Mouse (Mus musculus) neural tube, embryonic 10.5 days (tissue): Measurements from ENCODE around the gene Hdc.
A peak's percentile ranks its signal among the peaks of the same experiment; 100 is the strongest.

ENCODE experiments used
- DNase-seq: peaks from one replicate; pipeline ENCODE4 v3.0.0-alpha.2; 2017; ENCODE audit warnings: low spot score; ENCODE audit errors: extremely low spot score

The Hdc gene

DNA sequence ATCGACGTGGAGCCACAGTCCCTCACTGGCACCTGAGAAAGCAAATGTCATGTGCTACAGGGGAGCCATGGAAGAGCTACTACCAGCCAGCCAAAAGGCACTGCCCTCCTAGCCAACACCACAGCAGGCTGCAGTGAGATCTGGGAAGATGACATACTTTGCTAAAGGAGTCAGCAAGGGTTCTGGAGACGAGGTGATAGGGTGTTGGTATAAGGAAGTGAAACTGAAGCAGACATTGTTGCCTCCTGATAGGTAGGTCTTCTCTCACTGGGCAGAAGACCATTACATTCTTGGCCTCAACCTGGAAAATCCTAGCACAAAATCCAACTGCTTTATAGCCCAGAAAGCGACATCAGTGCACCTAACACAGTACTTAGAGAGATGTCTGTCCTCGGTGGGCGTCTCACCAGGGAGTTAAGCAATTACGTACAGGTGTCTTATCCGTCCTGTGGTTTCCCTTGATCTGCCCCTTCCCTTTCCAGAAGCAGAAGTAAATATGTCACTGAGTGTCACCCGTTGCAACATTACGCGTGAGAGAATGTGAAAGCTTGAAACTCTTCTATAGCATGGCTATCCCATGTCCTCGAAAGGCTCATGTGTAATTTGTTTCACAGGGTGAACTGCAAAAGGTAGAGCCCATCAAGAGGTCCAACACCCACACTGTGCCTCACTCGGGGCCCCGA is 17.0 kb downstream of the Hdc start:
- DNase-seq: no peak

DNA sequence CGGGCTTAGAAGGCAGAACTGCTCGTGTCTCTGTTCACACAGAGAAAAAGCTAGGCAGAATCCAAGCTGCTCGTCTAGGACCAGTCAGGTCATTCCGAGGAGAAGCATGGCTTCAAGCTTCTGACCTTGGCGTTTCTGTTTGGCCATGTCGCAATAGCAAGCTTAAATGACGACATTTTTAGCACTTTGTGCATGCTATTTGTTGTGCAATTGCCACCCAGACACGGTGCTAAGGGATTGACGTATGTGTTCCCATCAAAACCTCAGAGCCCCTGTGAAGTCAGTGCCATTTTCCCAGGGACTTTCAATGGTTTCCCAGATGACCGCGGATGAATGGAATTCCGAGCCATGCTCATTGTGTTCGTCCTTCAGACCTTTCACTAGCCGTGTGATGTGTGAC is 18.6 kb downstream of the Hdc start:
- DNase-seq: no peak

DNA sequence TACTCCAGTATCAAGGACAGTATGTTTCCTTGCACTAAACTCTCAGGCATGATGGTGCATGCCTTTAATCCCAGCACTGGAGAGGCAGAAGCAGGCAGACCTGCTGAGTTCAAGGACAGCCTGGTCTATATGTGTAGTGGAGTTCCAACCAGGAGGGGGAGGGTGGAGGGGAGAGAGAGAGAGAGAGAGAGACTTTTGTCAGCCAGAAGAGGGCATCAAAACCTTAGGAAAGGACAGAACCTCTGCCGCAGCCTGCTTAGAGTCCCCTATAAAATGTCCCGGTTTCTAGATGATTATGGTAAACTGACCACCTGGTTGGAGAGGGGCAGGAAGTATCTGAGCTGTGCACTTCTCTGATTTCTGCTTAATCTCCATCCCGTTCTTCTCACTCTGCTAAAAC is 20.1 kb downstream of the Hdc start:
- DNase-seq: no peak

DNA sequence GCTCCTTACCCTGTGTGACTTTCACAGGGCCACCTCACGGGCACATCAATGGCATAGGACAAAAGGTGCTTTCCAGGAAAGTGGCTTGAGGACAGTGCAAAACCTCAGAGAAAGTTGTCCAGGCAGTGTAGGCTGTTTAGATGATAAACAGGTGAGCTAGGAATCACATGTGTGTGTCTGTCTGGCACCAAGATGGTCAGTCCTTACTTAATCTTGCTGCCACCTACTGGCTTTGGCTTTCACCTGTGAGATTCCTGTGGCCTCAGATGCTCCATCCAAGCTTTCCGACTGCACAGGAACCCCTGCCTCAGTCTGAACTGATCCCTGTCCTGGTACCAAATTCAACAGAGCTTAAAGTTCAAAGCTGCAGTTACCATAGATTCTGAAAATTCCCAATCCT is 20.7 kb downstream of the Hdc start:
- no peak for DNase-seq

DNA sequence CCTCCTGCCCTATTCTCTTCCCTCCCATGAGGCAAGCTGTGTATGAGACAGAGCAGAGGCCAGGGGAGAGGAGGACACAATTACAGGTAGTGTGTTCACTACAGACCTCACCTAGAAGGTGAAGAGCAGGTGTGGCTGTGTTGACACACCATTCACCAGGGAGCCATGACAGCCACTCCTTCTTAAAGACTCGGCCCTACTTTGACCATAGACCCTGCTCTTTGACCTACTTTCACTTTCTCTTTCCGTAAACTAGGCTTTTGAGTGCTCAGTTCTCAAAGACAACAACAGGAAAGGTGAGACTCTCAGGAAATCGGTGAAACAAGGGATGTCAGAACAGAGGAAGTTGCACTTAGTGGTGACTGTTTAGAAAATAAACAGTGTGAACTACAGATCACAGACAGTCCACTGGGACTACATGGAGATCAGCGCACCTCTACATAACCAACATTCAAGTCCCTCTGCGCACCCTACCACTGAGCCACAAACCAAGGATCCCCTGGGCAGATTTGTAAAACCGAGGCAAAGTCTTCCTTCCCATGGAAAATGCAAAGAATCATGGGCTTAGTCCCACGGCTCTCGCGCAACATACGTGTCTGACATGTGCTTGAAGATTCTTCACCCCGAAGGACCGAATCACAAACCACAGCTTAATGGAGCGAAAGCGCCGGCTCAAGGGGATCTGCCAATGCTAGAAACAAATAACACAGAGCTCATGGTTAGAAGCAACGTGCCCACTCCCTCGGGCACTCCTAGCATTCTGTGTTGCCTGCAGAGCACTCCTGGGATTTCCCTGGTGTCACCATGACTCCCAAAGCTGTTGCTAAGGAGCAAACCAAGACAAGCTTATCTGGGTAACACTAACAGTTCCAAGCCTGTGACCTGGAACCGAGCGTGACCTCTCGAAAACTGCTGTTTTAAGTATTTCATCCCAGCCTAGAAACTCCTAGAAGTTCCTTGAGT is 21.5 kb downstream of the Hdc start:
- DNase-seq: no peak

DNA sequence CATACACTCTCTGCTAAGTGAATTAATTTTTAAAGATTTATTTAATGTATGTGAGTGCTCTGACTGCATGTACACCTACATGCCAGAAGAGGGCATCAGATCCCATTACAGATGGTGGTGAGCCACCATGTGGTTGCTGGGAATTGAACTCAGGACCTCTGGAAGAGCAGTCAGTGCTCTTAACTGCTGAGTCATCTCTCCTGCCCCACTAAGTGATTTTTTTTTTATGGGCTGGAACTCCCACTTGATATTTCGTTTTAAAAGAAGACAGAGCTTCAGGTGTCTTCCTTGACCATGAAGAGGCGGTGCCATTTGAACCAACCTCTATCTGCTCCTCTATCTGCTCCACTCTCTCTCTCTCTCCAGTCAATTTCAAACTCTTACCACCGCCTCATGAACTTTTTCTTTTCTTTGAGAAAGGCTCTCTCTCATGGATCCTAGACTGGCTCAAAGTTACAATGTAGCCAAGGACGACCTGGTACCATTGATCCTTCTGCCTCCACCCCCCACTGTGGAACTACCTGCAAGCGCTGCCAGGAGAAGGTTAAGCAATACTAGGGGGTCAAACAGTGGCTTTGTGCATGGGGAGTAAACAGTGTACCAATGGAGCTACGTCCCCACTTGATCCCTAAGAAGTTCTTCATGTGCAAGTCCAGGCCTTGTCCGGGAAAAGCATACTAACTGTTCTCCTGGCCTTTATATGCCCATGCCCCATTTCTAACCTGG is 22.6 kb downstream of the Hdc start:
- DNase-seq: no peak

DNA sequence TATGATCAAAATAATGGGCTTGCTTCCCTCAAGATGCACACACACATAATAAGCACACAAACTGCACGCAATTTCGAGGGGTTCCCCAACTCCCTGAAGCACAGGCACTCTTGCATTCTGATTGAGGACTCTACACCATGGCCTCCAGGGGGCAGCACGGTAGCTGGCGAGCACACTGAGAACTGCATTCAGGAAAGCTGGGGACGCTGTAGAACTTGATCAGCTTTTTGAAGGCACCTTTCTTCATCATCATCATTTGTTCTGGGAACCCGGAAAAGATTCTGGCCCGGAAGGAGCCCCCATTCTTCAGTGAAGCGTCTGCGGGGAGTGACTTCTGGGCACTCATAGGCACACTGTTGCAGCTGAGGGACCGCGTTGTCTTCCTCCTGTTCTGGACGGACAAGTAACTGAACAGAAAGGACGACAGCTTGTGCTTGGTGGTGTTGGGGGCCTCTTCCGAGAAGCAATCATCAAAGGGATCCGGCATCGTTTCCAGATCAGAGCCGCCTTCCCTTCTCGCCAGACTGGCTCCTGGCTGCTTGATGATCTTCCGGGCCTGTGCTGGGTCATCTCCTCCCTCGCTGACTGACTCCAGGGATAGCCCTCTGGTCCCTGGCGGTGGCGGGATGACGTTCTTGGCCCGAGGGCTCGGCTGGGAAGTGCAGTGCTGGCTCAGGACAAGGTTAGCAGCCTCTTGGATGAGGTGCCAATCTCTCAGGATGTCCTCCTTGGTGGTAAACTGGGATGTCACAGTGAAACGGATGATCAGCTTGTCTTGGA is 25.1 kb downstream of the Hdc start:
- DNase-seq: peak; percentile 73

DNA sequence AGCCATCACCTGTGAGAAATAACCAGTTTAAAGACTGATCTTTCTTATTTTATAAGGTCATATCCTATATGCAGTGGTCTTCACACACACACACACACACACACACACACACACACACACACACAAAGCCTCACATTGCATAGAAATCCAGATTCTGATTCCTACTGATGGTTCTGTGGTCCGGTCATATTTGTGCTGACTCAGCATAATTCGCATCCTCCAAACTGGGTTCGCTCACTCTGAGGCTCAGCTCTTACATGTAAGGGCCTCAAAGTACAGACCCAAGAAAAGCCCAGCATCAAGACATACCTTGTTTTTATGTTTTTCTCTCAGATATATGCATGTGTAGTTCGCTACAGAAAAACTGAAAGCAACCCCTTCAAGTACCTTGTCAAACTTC is 27.8 kb downstream of the Hdc start:
- no peak for DNase-seq

DNA sequence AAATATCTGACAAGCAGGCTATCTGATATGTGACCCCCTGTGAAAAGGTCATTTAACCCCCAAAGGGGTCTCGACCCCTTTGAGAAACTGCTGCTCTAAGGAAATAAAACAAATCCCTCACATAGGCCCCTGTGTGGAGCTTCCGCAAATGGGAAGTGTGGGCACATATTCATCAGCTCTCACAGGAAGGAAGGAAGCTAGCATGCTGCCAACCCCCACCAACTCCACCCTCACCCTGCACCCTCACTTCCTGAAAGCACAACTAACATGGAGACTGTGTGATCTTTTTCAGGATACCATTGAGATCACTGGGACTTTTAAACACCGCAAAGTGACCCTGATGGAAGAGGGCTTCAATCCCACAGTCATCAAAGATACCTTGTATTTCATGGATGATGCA is 31.6 kb downstream of the Hdc start:
- DNase-seq: no peak

DNA sequence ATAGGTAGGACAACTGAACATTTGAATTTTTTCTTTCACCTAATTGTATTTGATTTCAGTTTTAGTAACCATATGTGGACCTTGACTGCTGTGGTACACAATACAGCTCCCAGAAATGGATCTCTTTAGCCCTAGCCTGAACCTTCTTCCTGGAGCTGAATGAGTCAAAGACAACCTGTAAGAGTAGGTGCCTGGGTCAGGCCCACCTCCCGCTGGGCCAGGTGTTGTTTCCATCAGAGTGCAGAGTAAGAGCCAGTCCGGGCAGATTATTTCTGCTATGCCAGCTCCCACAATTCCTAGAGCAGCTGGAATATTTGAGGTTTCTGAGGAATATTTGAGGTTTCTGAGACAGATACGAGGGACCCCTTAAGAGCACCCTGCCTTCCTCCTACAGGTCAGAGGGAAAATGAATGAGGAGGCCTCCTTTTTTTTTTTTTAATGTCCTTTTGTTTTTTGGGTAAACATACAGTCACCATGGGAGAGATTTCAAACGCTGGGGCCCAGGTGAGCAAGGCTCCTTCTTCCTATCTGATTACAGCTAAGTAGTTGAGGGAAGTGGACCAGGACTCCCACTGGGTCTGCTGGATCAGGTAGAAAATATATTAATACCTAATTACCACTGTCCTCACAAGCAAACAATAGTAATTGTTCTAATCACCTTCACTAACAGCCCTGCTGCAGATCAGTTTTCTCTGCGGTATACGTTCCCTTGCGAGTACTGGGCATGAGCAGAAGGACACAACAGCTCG is 34.3 kb downstream of the Hdc start:
- no peak for DNase-seq

DNA sequence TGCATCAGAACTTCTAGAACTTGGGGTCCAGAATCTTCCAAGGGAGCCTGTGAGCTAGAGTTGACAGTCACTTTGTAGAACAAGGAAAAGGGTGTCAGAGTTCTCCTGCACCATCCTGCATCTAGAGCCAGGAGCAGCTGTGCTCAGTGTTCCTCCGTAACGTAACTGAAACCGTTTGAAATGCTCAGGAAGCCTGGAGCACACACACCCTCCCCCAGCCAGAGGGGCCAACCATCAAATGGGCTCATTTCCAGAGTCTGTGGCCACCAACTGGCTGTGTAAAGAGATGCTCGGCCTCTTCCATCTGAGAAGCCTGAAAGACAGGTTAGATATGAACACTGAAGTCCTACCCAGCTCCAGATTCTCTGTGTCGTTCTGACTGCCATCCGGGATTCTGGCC is 35.1 kb downstream of the Hdc start:
- no peak for DNase-seq

DNA sequence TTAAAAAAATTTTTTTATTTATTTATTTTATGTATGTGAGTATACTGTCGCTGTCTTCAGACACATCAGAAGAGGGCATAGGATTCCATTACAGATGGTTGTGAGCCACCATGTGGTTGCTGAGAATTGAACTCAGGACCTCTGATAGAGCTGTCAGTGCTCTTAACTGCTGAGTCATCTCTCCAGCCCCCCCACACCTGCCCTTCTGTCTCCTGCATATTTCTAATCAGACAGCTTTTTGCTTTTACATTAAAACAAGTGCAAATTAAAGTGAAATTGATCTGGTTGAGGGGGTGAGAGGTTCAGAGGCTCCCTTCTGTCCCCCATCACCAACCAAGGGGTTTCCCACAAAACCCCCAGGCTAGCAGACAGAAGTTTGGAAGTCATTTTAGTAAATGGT is 39.8 kb downstream of the Hdc start:
- no peak for DNase-seq

DNA sequence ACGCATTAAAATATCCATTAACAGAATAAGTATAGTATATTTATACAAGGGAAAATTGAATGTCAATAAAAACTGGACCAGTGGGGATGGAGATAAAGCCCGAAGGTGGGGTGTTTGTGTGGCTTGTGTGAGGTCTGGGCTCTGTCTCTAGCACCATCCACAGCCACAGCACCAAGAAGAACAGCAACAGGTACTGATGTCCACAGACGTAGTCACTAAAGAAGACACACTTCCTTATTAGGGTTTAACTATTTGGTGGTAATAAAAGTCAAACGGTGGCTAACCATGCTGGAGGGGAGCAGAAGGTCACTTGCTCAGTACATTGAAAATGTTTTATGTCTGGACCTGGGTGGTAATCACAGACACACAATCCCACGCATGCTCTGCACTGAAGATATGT is 41.7 kb downstream of the Hdc start:
- no peak for DNase-seq

DNA sequence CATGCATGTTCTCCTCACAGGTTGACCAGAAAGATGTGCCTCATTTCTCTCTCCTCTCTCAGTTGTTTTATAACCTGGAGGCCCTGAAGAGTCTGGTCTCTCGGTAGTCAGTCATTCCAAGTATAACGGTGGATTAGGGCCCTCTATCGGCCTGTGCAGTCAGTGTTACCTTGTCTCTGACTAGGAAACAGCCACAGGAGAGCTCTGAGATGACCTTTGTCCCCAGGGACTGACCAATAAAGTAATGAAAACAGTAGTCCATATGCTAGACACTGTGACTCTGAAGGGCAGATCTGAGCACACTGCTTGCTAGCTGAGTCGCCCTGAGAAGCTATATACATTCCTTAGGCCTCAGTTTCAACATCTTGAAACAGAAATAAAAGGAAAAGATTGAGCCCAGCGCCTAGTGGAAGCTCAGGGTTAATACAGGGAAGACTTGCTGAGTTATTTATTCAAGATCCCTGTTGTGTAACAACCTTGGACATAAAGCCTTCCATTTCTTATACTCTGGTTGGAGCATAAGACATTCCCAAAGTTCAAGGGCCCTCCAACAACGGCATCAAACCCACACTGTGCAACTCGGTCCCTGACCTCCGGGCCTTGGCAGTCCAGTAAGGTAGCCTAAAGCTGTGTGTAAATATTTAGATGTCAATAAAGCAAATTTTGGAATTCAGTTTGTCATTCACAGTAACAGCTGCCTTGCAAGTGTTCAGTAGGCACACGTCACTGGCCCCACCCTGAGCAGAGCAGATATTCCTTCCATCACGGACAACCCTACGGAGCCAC is 43.5 kb downstream of the Hdc start:
- DNase-seq: no peak

DNA sequence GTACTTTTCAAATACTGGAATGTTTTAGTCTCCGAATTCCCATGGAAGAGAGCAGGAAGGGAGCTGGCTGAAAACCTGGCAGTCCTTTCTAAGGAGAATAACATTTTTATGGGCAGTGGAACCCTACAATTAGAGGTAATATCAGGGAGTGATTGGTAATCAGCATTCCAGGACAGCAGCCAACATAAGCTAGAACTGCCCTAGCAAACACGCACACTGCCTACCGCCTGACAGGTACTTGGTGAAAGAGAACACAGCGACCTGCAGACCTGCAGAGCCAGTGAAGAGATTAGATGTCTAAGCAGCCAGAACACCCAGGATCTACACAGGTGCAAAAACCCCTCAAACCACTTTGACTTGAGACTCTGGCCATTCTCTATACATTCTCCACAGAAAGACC is 46.4 kb downstream of the Hdc start:
- no peak for DNase-seq

DNA sequence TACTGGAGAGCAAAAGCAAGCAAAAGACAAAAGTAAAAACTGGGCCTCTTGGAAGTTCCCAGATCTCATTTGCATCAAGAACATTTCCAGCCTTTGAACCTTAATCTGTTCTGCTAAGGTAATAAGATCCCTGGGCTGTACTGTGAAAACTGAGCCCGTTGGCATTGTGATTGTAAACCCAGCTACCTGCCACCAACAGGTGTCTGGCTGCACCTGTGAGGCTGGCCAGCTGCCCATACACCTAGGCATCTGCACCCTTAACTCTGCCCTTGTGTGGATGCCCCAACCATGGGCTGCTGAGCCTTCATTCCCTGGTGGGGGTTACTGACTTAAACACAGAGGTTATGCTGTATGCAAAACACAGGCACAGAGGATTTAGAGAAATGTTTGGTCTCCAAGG is 46.9 kb downstream of the Hdc start:
- DNase-seq: no peak

DNA sequence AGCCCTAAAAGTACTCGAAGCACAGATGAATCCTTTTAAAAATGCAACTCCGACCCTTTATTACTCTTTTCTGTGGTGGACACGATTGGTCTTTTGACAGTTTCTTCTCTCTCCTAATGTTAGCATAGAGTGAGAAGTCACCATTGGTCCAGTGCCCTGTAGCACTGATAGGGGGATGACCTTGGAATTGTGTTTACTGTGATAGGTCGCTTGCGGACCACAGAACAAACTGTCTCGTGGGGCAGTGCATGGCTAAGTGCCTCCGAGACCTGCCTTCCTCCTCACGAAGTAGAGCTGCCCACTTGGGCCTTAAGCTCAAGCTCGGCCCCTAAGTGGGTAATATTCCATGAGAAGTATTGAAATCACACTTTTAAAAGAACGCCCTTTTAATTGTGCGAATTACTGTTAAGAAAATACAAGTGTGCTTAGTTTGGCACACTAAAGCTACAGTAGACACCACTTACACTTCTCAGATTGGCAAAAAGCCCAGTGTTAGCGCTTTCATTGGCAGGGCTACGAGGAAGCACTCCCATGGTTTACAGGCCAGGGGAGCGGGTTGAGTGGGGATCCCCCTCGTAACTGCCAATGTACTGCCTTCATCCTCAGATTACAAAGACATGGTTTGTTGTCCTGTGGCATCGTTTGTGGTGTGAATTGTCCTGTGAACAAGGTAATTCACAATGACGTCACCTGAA is 55.5 kb downstream of the Hdc start:
- DNase-seq: no peak

DNA sequence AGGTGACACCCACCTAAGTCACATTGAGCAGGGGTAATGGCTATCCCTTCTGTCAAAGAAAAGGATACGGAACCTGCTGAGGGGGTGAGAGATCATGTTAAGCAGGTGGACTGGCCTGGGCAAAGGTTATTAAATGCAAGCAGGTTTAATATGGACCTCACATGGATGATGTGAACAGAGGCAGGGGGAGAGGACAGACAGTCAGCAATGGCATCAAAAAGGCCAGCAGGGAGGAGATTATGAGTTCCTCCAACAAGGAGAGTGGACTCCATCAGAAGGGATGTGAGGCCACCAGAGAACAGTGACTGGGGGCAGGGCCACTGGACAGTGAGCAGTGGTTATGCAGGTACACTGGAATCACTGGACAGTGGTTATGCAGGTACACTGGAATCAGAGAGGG is 59.0 kb downstream of the Hdc start:
- DNase-seq: no peak

DNA sequence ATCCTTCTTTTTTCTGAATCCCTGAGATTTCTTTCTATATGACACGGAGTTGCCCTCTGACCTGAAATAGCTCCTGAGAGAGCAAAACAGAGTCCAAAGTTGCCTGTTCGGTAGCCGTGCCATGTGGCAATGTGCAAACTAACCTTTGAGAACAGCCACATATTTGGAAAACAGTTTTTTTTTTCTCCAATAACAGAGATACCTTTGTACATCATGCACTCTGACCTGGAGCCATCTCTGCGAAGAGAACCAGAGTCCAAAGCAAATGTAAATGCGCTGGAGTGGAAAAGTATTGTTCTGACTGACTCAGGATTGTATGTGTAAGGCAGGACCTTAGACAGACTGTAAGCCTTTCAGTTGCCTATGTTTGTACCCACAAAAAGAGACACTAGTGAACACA is 63.6 kb downstream of the Hdc start:
- DNase-seq: no peak
